Comparison of ENCODE assay signal across 8 mouse cellular contexts in the genomic region with DNA sequence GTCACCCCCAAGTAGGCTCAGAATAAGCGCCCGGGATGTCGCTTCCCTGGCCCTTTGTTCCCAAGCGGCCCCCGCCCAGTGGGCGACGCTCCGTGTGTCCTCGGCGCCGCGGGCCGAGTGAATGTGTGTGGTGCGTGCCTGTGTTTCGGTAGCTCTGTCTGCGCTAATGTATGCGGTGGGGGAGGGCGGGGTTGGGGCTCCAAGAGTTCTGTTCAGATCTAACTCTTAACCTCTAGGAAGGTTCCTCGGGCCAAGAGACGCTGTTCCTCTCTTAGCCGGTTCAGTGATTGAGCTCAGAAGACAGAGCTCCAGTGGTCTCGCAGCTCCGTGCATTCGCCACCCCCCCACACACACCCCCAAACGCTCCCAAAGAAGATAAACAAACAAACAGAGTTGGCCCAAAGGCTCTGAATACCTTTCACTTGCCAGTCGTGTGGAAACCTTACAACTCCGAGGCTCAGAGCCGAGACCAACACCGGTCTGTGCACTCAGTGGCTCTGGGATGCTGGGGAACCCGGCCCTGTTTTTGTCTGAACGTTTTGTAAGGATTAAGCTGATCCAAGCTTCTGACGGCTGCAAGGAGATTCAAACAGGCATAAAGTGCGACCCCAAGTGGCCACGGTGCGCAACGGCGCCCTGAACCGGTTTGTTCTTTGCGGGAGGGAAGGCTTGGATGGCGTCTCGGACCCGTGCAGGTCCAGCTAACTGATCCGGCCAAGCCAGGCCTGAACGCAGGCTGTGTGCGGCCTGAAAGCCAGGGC. TPM values are rescaled to one million over a fixed set of nuclear protein-coding genes. Genes with fewer than 3 reads are reported as not detected.
DNase-seq lines count a peak whose midpoint lies in the region; ATAC-seq and TF ChIP-seq lines count a peak whose summit lies in the region.

No protein-coding gene starts in this region.

- TF ChIP-seq CTCF in gastrocnemius, adult 2 months (IDR thresholded peaks at IDR 0.05) = no peak; the same call in 1 of the 2 replicates
- peak; percentile 98 for TF ChIP-seq CTCF in hindbrain, postnatal 0 days (IDR thresholded peaks at IDR 0.05; ENCODE audit: low read depth)

- under 1% methylated on average over 45 of the region's 45 CpGs for WGBS in hindbrain, postnatal 0 days

- H3K27ac ChIP-seq in gastrocnemius, adult 2 months = peak overlapping the region; percentile 95
- peak overlapping the region; percentile 49; the same call in 1 of the 2 replicates for H3K27ac ChIP-seq in hindbrain, postnatal 0 days

- no peaks in the 10 kb centered on the region for H3K9me3 ChIP-seq in hindbrain, postnatal 0 days (ENCODE audit: low read length)

- no peaks in the 10 kb centered on the region for H3K36me3 ChIP-seq in hindbrain, postnatal 0 days (ENCODE audit: insufficient read depth, low read length)

- DNase-seq in WW6 (ENCODE audit: low read depth, low spot score) = peak; percentile 71
- peak; percentile 92 to 93 for DNase-seq in cerebellum, postnatal 4 days (ENCODE audit: low spot score in 2 of 2)
- DNase-seq in gastrocnemius, adult 2 months = peak; percentile 92
- DNase-seq in hindbrain, postnatal 0 days (ENCODE audit: low spot score) = peak; percentile 93
- DNase-seq in left cerebral cortex, adult 8-10 months (ENCODE audit: low spot score in 2 of 2) = peak; percentile 80 to 81
- peak; percentile 93 to 95 for DNase-seq in right cerebral cortex, postnatal 10 days (ENCODE audit: low spot score in 2 of 2)
- peak; percentile 90 for DNase-seq in urinary bladder, postnatal 14 days (ENCODE audit: low spot score)

- H3K9ac ChIP-seq in hindbrain, postnatal 0 days (replicated peaks; ENCODE audit: low read length) = peak overlapping the region; percentile 24; the same call in 1 of the 2 replicates

- peak overlapping the region; percentile 94 for H3K4me3 ChIP-seq in gastrocnemius, adult 2 months
- H3K4me3 ChIP-seq in hindbrain, postnatal 0 days (ENCODE audit: low read length) = peak overlapping the region; percentile 52

- H3K27me3 ChIP-seq in hindbrain, postnatal 0 days (ENCODE audit: insufficient read depth, low read length) = peaks cover 66% of the 10 kb centered on the region

- H3K4me2 ChIP-seq in hindbrain, postnatal 0 days (ENCODE audit: low read depth, low read length) = peak overlapping the region; percentile 91

- intact Hi-C loops in gastrocnemius, adult 2 months (cut with DNase I) = loop anchor here (2.0 to 10.0 kb wide), 5 partner anchors 195 to 1313 kb away; no protein-coding TSS in a partner anchor

- ATAC-seq in hindbrain, postnatal 0 days = peak; percentile 73
- ATAC-seq in megakaryocyte, adult 5-6 weeks (ENCODE audit: poor library complexity, severe bottlenecking) = peak; percentile 57

- peaks cover 2% of the 10 kb centered on the region; the same call in 1 of the 2 replicates for H3K4me1 ChIP-seq in hindbrain, postnatal 0 days (ENCODE audit: insufficient read depth, low read length)

RNA-seq across cellular contexts. Expression of gene Mafb, which starts 0.8 kb away (rescaled TPM):
- total RNA-seq in gastrocnemius, adult 2 months (2021) = 10 to 100 TPM; 86.4 to 94.2 TPM
- 12.4 and 19.4 TPM in 2 replicates for total RNA-seq in hindbrain, postnatal 0 days (2014; rRNA removed)
- polyA plus RNA-seq in hindbrain, postnatal 0 days (2015; fragmentation: Nextera tagmentation; extraction: Ambion mirVana) = 13.9 and 14.6 TPM in 2 replicates
- total RNA-seq in left cerebral cortex, adult 8-10 months (2022) = 10 to 100 TPM; 16.9 to 27.8 (median 21.4) TPM
- 15.3 and 17.5 TPM in 2 replicates for total RNA-seq in megakaryocyte, adult 5-6 weeks (2015)
- 6.4 and 8.1 TPM in 2 replicates for total RNA-seq in megakaryocyte, adult 5-6 weeks (2017)

RNA-seq across cellular contexts. Expression of gene Gm826, which starts 33.7 kb away (rescaled TPM):
- 1 to 10 TPM; 4.0 to 8.3 TPM for total RNA-seq in gastrocnemius, adult 2 months (2021)
- total RNA-seq in hindbrain, postnatal 0 days (2014; rRNA removed) = 1.1 TPM in 1 of 2 replicates, not detected in the other
- polyA plus RNA-seq in hindbrain, postnatal 0 days (2015; fragmentation: Nextera tagmentation; extraction: Ambion mirVana) = not detected in 2 replicates
- total RNA-seq in left cerebral cortex, adult 8-10 months (2022) = under 1 TPM in 2 of 4 experiments, not detected in 2; 0.65 to 0.75 TPM
- total RNA-seq in megakaryocyte, adult 5-6 weeks (2015) = 0.78 and 1.2 TPM in 2 replicates
- not detected in 2 replicates for total RNA-seq in megakaryocyte, adult 5-6 weeks (2017)

Comparison
In these comparisons a context has a peak if more than half of its experiments do, and no peak if none do; other contexts are left out.
1. Peak in every context shown above with its lines: DNase-seq, ATAC-seq, H3K4me3 ChIP-seq and H3K27ac ChIP-seq.